Mouse (Mus musculus) embryonic facial prominence, embryonic 13.5 days (tissue): ENCODE measurements around the gene Arx. TPM values are rescaled to one million over a fixed set of nuclear protein-coding genes. Genes with fewer than 3 reads are reported as not detected.

Experiments
- ATAC-seq: fragments of 200-750 bp; cut with Nextera tagmentation; 2 replicates; pipeline ENCODE4 v1.8.0; 2017; ENCODE audit warnings: low read depth; ENCODE audit not compliant: insufficient number of reproducible peaks, insufficient read depth, low FRiP score, low TSS enrichment
- H3K27ac ChIP-seq: fragments of 300-500 bp; sonication (generic); 2 replicates; pipeline ENCODE4 v1.5.1; 2015; ENCODE audit warnings: moderate library complexity, mild to moderate bottlenecking, inconsistent platforms
- H3K27me3 ChIP-seq: fragments of 300-500 bp; sonication (generic); 2 replicates; pipeline ENCODE4 v1.6.1; 2015; ENCODE audit warnings: mild to moderate bottlenecking, inconsistent platforms
- H3K36me3 ChIP-seq: fragments of 300-500 bp; sonication (generic); 2 replicates; pipeline ENCODE4 v1.6.1; 2015; ENCODE audit warnings: mild to moderate bottlenecking, inconsistent platforms
- H3K4me1 ChIP-seq: fragments of 300-500 bp; sonication (generic); 2 replicates; pipeline ENCODE4 v1.6.1; 2015; ENCODE audit warnings: inconsistent platforms
- H3K4me2 ChIP-seq: fragments of 300-500 bp; sonication (generic); 2 replicates; pipeline ENCODE4 v1.6.1; 2015; ENCODE audit warnings: moderate library complexity, mild to moderate bottlenecking, inconsistent platforms
- H3K4me3 ChIP-seq: fragments of 300-500 bp; sonication (generic); 2 replicates; pipeline ENCODE4 v1.5.1; 2015; ENCODE audit warnings: mild to moderate bottlenecking, inconsistent platforms
- H3K9ac ChIP-seq: fragments of 300-500 bp; sonication (generic); 2 replicates; pipeline ENCODE4 v1.6.1; 2015; ENCODE audit warnings: mild to moderate bottlenecking, inconsistent platforms
- H3K9me3 ChIP-seq: fragments of 300-500 bp; sonication (generic); 2 replicates; pipeline ENCODE4 v1.6.1; 2016; ENCODE audit warnings: inconsistent platforms
- WGBS: fragments of 180-500 bp; shearing (Covaris S2); methylation state at CpG from one replicate; pipeline ENCODE4 v1.1.7; 2015; ENCODE audit warnings: mixed read lengths; 5-methylcytosine and 5-hydroxymethylcytosine counted together
- polyA plus RNA-seq: library from polyadenylated mRNA; unstranded; fragments of >200 nt; fragmentation: Nextera tagmentation; extraction: Ambion mirVana; gene quantifications from 2 replicates; pipeline ENCODE4 v1.2.1, GENCODE M21; 2015

The Arx gene
- polyA plus RNA-seq, 1 experiment from 2014 or later = 0.08 TPM

- ATAC-seq = no peak
- no peaks in the 10 kb centered on the region for H3K9me3 ChIP-seq
- H3K27ac ChIP-seq = no peak overlapping the region
- H3K27me3 ChIP-seq = peaks cover 95% of the 10 kb centered on the region
- WGBS = 23% methylated on average over 24 of the region's 25 CpGs
- no peaks in the 10 kb centered on the region for H3K36me3 ChIP-seq
- H3K4me1 ChIP-seq = peaks cover 6% of the 10 kb centered on the region; the same call in 1 of the 2 replicates
- H3K4me2 ChIP-seq = no peak overlapping the region
- no peak overlapping the region for H3K9ac ChIP-seq
- H3K4me3 ChIP-seq = no peak overlapping the region
These were observed 8.7 kb downstream of the Arx start for GRCm38 (mm10) chrX:93294736-93295490.

- peaks cover 6% of the 10 kb centered on the region; the same call in 1 of the 2 replicates for H3K4me1 ChIP-seq
- no peak overlapping the region for H3K4me2 ChIP-seq
- 16% methylated on average over 5 of the region's 5 CpGs for WGBS
- ATAC-seq = no peak
- H3K4me3 ChIP-seq = no peak overlapping the region
- H3K9me3 ChIP-seq = no peaks in the 10 kb centered on the region
- peaks cover 95% of the 10 kb centered on the region for H3K27me3 ChIP-seq
- no peak overlapping the region for H3K27ac ChIP-seq
- no peaks in the 10 kb centered on the region for H3K36me3 ChIP-seq
- no peak overlapping the region for H3K9ac ChIP-seq
These were observed 9.6 kb downstream of the Arx start for GRCm38 (mm10) chrX:93295819-93296218.

GRCm38 (mm10) chrX:93297001-93297441, 10.8 kb downstream of the Arx start:
- no peaks in the 10 kb centered on the region for H3K9me3 ChIP-seq
- H3K4me3 ChIP-seq = peak overlapping the region; percentile 18
- H3K27ac ChIP-seq = no peak overlapping the region
- peaks cover 6% of the 10 kb centered on the region; the same call in 1 of the 2 replicates for H3K4me1 ChIP-seq
- H3K36me3 ChIP-seq = no peaks in the 10 kb centered on the region
- H3K9ac ChIP-seq = no peak overlapping the region
- whole genome bisulfite sequencing = 20% methylated on average over 39 of the region's 40 CpGs
- peaks cover 95% of the 10 kb centered on the region for H3K27me3 ChIP-seq
- 0 out of 2 replicates have a peak, but pooled peaks have one; percentile 26 for ATAC-seq
- H3K4me2 ChIP-seq = peak overlapping the region; percentile 44

GRCm38 (mm10) chrX:93299046-93299626, 12.9 kb downstream of the Arx start:
- Histone ChIP-seq H3K9me3 (no peaks in the 10 kb centered on the region), H3K36me3 (no peaks in the 10 kb centered on the region), H3K27ac (no peak overlapping the region), H3K4me2 (peak overlapping the region; percentile 50), H3K4me1 (peaks cover 6% of the 10 kb centered on the region; the same call in 1 of the 2 replicates), H3K9ac (no peak overlapping the region), H3K27me3 (peaks cover 91% of the 10 kb centered on the region), H3K4me3 (peak overlapping the region; percentile 26)
- WGBS = 17% methylated on average over 43 of the region's 43 CpGs
- no peak for ATAC-seq

GRCm38 (mm10) chrX:93299771-93300170, 13.5 kb downstream of the Arx start:
- 17% methylated on average over 6 of the region's 6 CpGs for WGBS
- Histone ChIP-seq H3K27me3 (peaks cover 84% of the 10 kb centered on the region), H3K4me1 (peaks cover 6% of the 10 kb centered on the region; the same call in 1 of the 2 replicates), H3K36me3 (no peaks in the 10 kb centered on the region), H3K9me3 (no peaks in the 10 kb centered on the region), H3K4me3 (no peak overlapping the region), H3K4me2 (no peak overlapping the region), H3K9ac (no peak overlapping the region), H3K27ac (no peak overlapping the region)
- ATAC-seq = no peak

GRCm38 (mm10) chrX:93300183-93300815, 14.1 kb downstream of the Arx start:
- H3K27ac ChIP-seq = no peak overlapping the region
- ATAC-seq = no peak
- no peak overlapping the region for H3K4me2 ChIP-seq
- no peak overlapping the region for H3K9ac ChIP-seq
- H3K36me3 ChIP-seq = no peaks in the 10 kb centered on the region
- peaks cover 79% of the 10 kb centered on the region for H3K27me3 ChIP-seq
- H3K4me1 ChIP-seq = peaks cover 6% of the 10 kb centered on the region; the same call in 1 of the 2 replicates
- H3K4me3 ChIP-seq = no peak overlapping the region
- WGBS = 28% methylated on average over 10 of the region's 10 CpGs
- H3K9me3 ChIP-seq = no peaks in the 10 kb centered on the region

GRCm38 (mm10) chrX:93301798-93302197, 15.6 kb downstream of the Arx start:
- Histone ChIP-seq H3K9ac (no peak overlapping the region), H3K27me3 (peaks cover 64% of the 10 kb centered on the region), H3K27ac (no peak overlapping the region), H3K4me2 (no peak overlapping the region), H3K9me3 (no peaks in the 10 kb centered on the region), H3K4me1 (peaks cover 6% of the 10 kb centered on the region; the same call in 1 of the 2 replicates), H3K4me3 (no peak overlapping the region), H3K36me3 (no peaks in the 10 kb centered on the region)
- ATAC-seq = no peak
- 16% methylated on average over 7 of the region's 7 CpGs for WGBS

GRCm38 (mm10) chrX:93305780-93306179, 19.5 kb downstream of the Arx start:
- H3K27ac ChIP-seq = no peak overlapping the region
- ATAC-seq = no peak
- WGBS = 85% methylated on average over 7 of the region's 7 CpGs
- no peak overlapping the region for H3K9ac ChIP-seq
- H3K36me3 ChIP-seq = no peaks in the 10 kb centered on the region
- H3K4me2 ChIP-seq = no peak overlapping the region
- no peak overlapping the region for H3K4me3 ChIP-seq
- peaks cover 27% of the 10 kb centered on the region for H3K27me3 ChIP-seq
- no peaks in the 10 kb centered on the region for H3K9me3 ChIP-seq
- H3K4me1 ChIP-seq = no peaks in the 10 kb centered on the region

GRCm38 (mm10) chrX:93317577-93317976, 31.3 kb downstream of the Arx start:
- 63% methylated on average over 4 of the region's 4 CpGs for WGBS
- Histone ChIP-seq H3K9me3 (no peaks in the 10 kb centered on the region), H3K36me3 (no peaks in the 10 kb centered on the region), H3K27me3 (no peaks in the 10 kb centered on the region), H3K4me3 (no peak overlapping the region), H3K4me2 (no peak overlapping the region), H3K27ac (no peak overlapping the region), H3K9ac (no peak overlapping the region), H3K4me1 (no peaks in the 10 kb centered on the region)
- no peak for ATAC-seq

- WGBS = 87% methylated on average over 2 of the region's 2 CpGs
- Histone ChIP-seq H3K27me3 (no peaks in the 10 kb centered on the region), H3K27ac (no peak overlapping the region), H3K4me2 (no peak overlapping the region), H3K9ac (no peak overlapping the region), H3K4me1 (no peaks in the 10 kb centered on the region), H3K9me3 (no peaks in the 10 kb centered on the region), H3K4me3 (no peak overlapping the region), H3K36me3 (no peaks in the 10 kb centered on the region)
- no peak for ATAC-seq
These were observed 33.7 kb downstream of the Arx start for GRCm38 (mm10) chrX:93319979-93320378.

- Histone ChIP-seq H3K4me3 (no peak overlapping the region), H3K36me3 (no peaks in the 10 kb centered on the region), H3K27ac (no peak overlapping the region), H3K9me3 (no peaks in the 10 kb centered on the region), H3K4me2 (no peak overlapping the region), H3K9ac (no peak overlapping the region), H3K4me1 (no peaks in the 10 kb centered on the region), H3K27me3 (no peaks in the 10 kb centered on the region)
- 55% methylated on average over 1 of the region's 1 CpGs for WGBS
- ATAC-seq = no peak
These were observed 35.1 kb downstream of the Arx start for GRCm38 (mm10) chrX:93321336-93321735.
